Mouse (Mus musculus) C2C12 (cell line): Measurements from ENCODE around the gene Ppp1r35. TPM values are rescaled to one million over a fixed set of nuclear protein-coding genes. Genes with fewer than 3 reads are reported as not detected.

Experiments
- H3K27me3 ChIP-seq: one replicate; pipeline ENCODE4 v1.6.1; 2011; ENCODE audit not compliant: control insufficient read depth, insufficient read depth, insufficient read length
- H3K36me3 ChIP-seq: one replicate; pipeline ENCODE4 v1.6.1; 2011; ENCODE audit not compliant: control insufficient read depth, insufficient read depth
- H3K4me3 ChIP-seq: one replicate; pipeline ENCODE4 v1.5.1; 2011; ENCODE audit warnings: mild to moderate bottlenecking, control low read depth; ENCODE audit not compliant: poor library complexity, insufficient read depth, severe bottlenecking
- H3K79me2 ChIP-seq: one replicate; pipeline ENCODE4 v1.6.1; 2011; ENCODE audit not compliant: control insufficient read depth, insufficient read depth
- H3K79me3 ChIP-seq: one replicate; pipeline ENCODE4 v1.6.1; 2011; ENCODE audit warnings: low read depth, control low read depth
- H3ac ChIP-seq: one replicate; pipeline ENCODE3; 2011; ENCODE audit warnings: low read depth; ENCODE audit not compliant: control insufficient read depth, insufficient read length
- CEBPB ChIP-seq: IDR thresholded peaks from one replicate; pipeline ENCODE4 v1.6.1; 2011; ENCODE audit warnings: low read depth, mild to moderate bottlenecking, control low read depth, moderate library complexity
- CTCF ChIP-seq: IDR thresholded peaks from one replicate; pipeline ENCODE4 v1.5.1; 2011; ENCODE audit not compliant: control insufficient read depth, insufficient read depth, insufficient read length
- FOSL1 ChIP-seq: IDR thresholded peaks from one replicate; pipeline ENCODE4 v1.8.0; 2011; ENCODE audit warnings: mild to moderate bottlenecking, low read length; ENCODE audit not compliant: poor library complexity, insufficient read depth, severe bottlenecking
- MAX ChIP-seq: IDR thresholded peaks from one replicate; pipeline ENCODE4 v1.6.1; 2011; ENCODE audit warnings: mild to moderate bottlenecking, control low read depth
- MYOD1 ChIP-seq: IDR thresholded peaks from one replicate; pipeline ENCODE4 v1.6.1; 2011; ENCODE audit warnings: low read depth; ENCODE audit not compliant: control insufficient read depth, insufficient read length
- MYOG ChIP-seq: IDR thresholded peaks from one replicate; pipeline ENCODE4 v1.6.1; 2011; ENCODE audit not compliant: control insufficient read depth, insufficient read length; ENCODE audit errors: extremely low read depth
- USF1 ChIP-seq: IDR thresholded peaks from one replicate; pipeline ENCODE4 v1.6.1; 2011; ENCODE audit warnings: low read depth, mild to moderate bottlenecking, control low read depth, moderate library complexity
- long read RNA-seq, 2 experiments: library from polyadenylated mRNA; unstranded; transcript quantifications; one replicate each; pipeline ENCODE4 v2.0.0; 2019 to 2020
- polyA plus RNA-seq: library from polyadenylated mRNA; unstranded; fragments of >200 nt; fragmentation: generic; extraction: Trizol; gene quantifications from one replicate; pipeline ENCODE4 v1.2.1, GENCODE M21; 2012; ENCODE audit warnings: missing spikeins

Ppp1r35 gene
- polyA plus RNA-seq: 42.7 TPM
- long read RNA-seq, experiment 1, transcript Ppp1r35-201 (4 exons, 956 nt): major isoform, 45 of 52 reads
- long read RNA-seq, experiment 1, partial matches to known transcripts: 5 of 52 reads
- long read RNA-seq, experiment 1, other reads (novel, unspliced or antisense): 1 of 52 reads
- long read RNA-seq, experiment 2, transcript Ppp1r35-201 (4 exons, 956 nt): major isoform, 7 of 7 reads
- long read RNA-seq, experiment 2, partial matches to known transcripts: 0 of 7 reads
- long read RNA-seq, experiment 2, other reads (novel, unspliced or antisense): 0 of 7 reads

DNA sequence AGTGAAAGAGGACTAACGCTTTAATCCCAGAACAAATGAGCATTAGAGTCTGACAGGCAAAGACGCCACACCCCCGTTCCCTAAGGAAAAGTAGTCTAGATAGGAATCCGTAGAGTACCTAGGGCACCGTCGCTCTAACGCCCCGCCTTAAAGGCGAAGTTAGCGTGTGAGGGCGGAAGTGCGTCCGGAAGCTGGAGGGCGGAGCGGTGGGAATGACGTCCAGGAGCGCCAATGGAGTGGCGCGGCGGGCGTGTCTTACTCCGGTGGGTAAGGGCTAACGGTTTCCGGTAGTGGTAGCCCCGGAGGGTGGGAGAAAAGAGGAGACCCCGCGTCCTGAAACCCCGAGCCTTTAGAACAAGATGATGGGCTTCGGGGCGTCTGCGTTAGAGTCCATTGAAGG is at the start of gene Ppp1r35:
TSS of gene Ppp1r35 (plus strand) at position 215 of the 400 bp plus-strand sequence.
- peak within 1 kb of the TSS; percentile 90 for H3ac ChIP-seq
- no peaks in the 10 kb centered on the region for H3K27me3 ChIP-seq
- no peak for TF ChIP-seq CTCF
- no peak for TF ChIP-seq MYOG
- TF ChIP-seq MAX: no peak
- TF ChIP-seq USF1: no peak
- TF ChIP-seq CEBPB: no peak
- TF ChIP-seq MYOD1: no peak
- no peak for TF ChIP-seq FOSL1
- H3K79me2 ChIP-seq: peaks cover 41% of the 10 kb centered on the region
- H3K4me3 ChIP-seq: peak within 1 kb of the TSS; percentile 68
- peaks cover 35% of the 10 kb centered on the region for H3K36me3 ChIP-seq
- peaks cover 17% of the 10 kb centered on the region for H3K79me3 ChIP-seq

DNA sequence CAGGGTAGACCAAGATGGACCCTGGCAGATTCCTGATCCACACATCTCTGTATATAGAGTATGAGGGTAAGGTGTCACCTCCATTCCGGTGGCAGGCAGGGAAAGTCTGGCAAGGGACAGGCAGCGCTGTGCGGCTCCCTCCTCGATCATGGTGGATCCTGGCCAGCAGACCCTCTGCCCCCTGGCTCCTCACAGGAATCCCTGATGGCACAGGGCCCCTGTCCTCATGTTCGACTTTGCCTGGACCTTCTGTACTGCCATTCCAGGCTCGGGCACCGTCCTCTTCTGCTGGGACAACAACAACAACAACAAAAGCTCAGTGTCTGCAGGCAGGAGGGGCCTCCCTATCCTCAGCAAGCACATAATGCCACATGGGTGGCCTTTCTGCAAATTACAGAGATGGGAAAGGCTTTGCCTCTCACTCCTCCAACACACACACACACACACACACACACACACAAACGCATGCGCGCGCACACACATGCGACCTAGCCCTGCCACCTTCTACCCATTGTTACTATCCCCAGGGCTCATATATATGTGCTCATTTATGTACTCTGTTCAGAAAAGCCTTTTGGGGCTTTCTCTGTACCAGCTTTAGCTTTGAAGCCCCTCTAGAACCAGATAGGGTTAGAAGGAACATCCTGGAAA is 44.9 kb upstream of the Ppp1r35 start:
- TF ChIP-seq MAX: no peak
- TF ChIP-seq USF1: no peak
- no peak for TF ChIP-seq MYOD1
- no peak for TF ChIP-seq CEBPB
- TF ChIP-seq FOSL1: no peak
- TF ChIP-seq MYOG: no peak
- no peak for TF ChIP-seq CTCF
- Histone ChIP-seq H3K79me2 (no peaks in the 10 kb centered on the region), H3K27me3 (no peaks in the 10 kb centered on the region), H3K36me3 (no peaks in the 10 kb centered on the region), H3K4me3 (no peak overlapping the region), H3K79me3 (no peaks in the 10 kb centered on the region), H3ac (no peak overlapping the region)

DNA sequence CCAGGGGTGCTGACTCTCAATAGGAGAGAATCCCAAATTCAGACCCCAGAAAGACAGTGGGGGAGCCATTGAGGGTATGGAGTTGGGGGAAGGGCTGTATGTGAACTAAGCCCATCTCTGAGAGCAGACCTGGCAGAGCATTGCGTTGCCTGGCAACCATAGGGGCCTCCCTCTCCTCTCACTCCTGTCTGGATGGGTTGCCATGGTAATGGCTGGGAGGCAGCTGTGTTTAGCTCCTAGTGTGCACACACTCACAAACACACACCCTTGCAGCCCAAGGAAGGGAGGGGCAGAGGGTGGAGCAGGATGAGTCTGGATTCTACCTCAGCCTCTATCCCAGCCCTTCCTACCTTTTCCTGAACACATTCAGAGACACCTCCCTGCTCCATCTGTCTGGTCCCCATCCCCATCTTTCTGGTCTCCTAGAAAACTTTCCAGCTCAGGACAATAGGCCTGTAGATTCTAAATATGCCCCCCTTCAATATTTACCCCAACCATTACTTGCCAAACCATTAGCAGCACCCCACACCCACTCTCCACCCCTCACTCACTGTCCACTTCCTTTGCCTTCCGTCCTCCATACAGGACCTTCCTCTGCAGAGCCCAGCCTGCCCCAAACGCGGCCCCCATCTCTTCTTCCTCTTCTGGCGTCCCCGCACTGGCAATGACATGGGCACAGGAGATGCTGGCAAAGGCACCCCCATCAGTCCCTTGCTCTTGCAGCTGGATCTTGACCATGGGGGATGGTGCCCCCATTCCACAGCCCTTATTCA is 44.2 kb upstream of the Ppp1r35 start:
- no peak overlapping the region for H3K4me3 ChIP-seq
- no peak for TF ChIP-seq MAX
- TF ChIP-seq MYOG: no peak
- TF ChIP-seq FOSL1: no peak
- no peak for TF ChIP-seq CTCF
- TF ChIP-seq USF1: no peak
- TF ChIP-seq MYOD1: no peak
- TF ChIP-seq CEBPB: no peak
- no peak overlapping the region for H3ac ChIP-seq
- H3K79me2 ChIP-seq: no peaks in the 10 kb centered on the region
- H3K79me3 ChIP-seq: no peaks in the 10 kb centered on the region
- H3K36me3 ChIP-seq: no peaks in the 10 kb centered on the region
- no peaks in the 10 kb centered on the region for H3K27me3 ChIP-seq

DNA sequence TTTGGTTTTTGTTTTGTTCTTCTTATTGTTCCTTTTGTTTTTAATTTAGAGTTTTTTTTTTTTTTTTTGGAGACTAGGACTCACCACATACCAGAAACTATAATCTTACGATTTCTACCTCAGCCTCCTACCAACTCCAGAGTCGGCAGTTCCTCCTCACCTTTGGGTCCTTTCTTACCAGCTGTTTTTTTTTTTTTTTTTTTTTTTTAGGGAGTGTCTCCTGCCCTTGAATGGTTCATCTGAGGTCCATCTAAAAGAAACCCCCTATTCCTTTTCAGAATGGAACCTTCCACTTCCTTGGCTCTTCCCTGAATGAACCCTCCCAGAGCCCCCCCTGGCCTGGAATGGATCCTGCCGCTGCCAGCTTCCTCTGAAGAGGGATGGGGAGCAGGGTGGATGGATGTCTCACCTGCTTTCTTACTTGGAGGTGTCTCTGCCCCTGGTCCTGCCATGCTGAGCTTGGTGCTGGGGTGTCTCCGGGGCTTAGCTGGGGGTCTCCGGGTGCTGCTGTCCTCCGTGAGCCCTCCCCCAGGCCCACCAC is 41.2 kb upstream of the Ppp1r35 start:
- Histone ChIP-seq H3K79me2 (no peaks in the 10 kb centered on the region), H3K27me3 (no peaks in the 10 kb centered on the region), H3ac (no peak overlapping the region), H3K4me3 (no peak overlapping the region), H3K36me3 (no peaks in the 10 kb centered on the region), H3K79me3 (no peaks in the 10 kb centered on the region)
- no peak for TF ChIP-seq MAX
- no peak for TF ChIP-seq CEBPB
- no peak for TF ChIP-seq USF1
- no peak for TF ChIP-seq CTCF
- no peak for TF ChIP-seq MYOD1
- TF ChIP-seq FOSL1: no peak
- TF ChIP-seq MYOG: no peak

DNA sequence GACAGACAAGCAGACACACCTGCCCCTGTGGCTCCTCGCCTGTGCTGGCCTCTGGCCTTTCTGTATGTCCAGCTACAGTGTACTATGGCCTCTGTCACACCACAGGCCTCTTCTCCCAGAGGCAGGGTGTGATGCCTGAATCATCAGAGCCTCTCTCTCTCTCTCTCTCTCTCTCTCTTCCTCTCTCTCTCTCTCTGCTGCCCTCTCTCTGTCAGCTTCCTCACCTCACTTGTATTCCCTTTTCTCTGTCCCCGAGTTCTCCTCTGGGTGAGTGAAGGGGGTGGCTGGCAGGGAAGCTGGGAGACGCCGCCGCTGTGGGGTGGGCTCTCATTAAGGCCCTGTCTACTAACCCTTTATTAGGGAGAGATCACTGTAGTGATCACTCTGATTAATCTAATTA is 40.1 kb upstream of the Ppp1r35 start:
- no peaks in the 10 kb centered on the region for H3K79me3 ChIP-seq
- H3K79me2 ChIP-seq: no peaks in the 10 kb centered on the region
- H3ac ChIP-seq: peak overlapping the region; percentile 34
- H3K36me3 ChIP-seq: no peaks in the 10 kb centered on the region
- no peaks in the 10 kb centered on the region for H3K27me3 ChIP-seq
- H3K4me3 ChIP-seq: no peak overlapping the region
- TF ChIP-seq USF1 (no peak), CTCF (no peak), MAX (no peak), MYOG (no peak), MYOD1 (no peak)
